Mouse (Mus musculus) heart, embryonic 14.5 days (tissue): Measurements from ENCODE around the gene Sec22b. TPM values are rescaled to one million over a fixed set of nuclear protein-coding genes. Genes with fewer than 3 reads are reported as not detected.

ENCODE experiments used
- ATAC-seq: fragments of 200-750 bp; cut with Nextera tagmentation; 2 replicates; pipeline ENCODE4 v1.8.0; 2017; ENCODE audit warnings: low read depth, moderate TSS enrichment; ENCODE audit not compliant: insufficient number of reproducible peaks, insufficient read depth, low FRiP score
- H3K27ac ChIP-seq, 2 experiments: fragments of 200-500 bp in 1 of 2; fragments of 300-500 bp in 1 of 2; sonication (generic) in 1 of 2; replicated peaks in 1 of 2; 2 replicates each; pipeline ENCODE4 v1.5.1; 2012 to 2014; ENCODE audit warnings: low read depth in 2 of 2, low read length in 2 of 2, control low read depth in 1 of 2, mild to moderate bottlenecking in 1 of 2, mixed read lengths in 1 of 2; ENCODE audit not compliant: control insufficient read depth in 1 of 2, insufficient read depth in 1 of 2
- H3K27me3 ChIP-seq: fragments of 300-500 bp; sonication (generic); 2 replicates; pipeline ENCODE4 v1.6.1; 2014; ENCODE audit warnings: mild to moderate bottlenecking, low read length, control low read depth; ENCODE audit not compliant: control insufficient read depth, insufficient read depth
- H3K36me3 ChIP-seq: fragments of 300-500 bp; sonication (generic); 2 replicates; pipeline ENCODE4 v1.6.1; 2014; ENCODE audit warnings: mild to moderate bottlenecking, control low read depth, low read length, mixed read lengths; ENCODE audit not compliant: control insufficient read depth, insufficient read depth
- H3K4me1 ChIP-seq, 2 experiments: fragments of 200-500 bp in 1 of 2; fragments of 300-500 bp in 1 of 2; sonication (generic) in 1 of 2; 2 replicates each; pipeline ENCODE4 v1.6.1; 2012 to 2014; ENCODE audit warnings: low read length in 2 of 2, control low read depth in 1 of 2, mixed read lengths in 1 of 2; ENCODE audit not compliant: control insufficient read depth in 2 of 2, insufficient read depth in 2 of 2
- H3K4me2 ChIP-seq: fragments of 300-500 bp; sonication (generic); 2 replicates; pipeline ENCODE4 v1.6.1; 2014; ENCODE audit warnings: mild to moderate bottlenecking, low read length
- H3K4me3 ChIP-seq, 2 experiments: fragments of 200-500 bp in 1 of 2; fragments of 300-500 bp in 1 of 2; sonication (generic) in 1 of 2; 2 replicates each; pipeline ENCODE4 v1.5.1; 2012 to 2014; ENCODE audit warnings: low read length in 2 of 2, mild to moderate bottlenecking in 2 of 2, control low read depth in 1 of 2, low read depth in 1 of 2, moderate library complexity in 1 of 2; ENCODE audit not compliant: control insufficient read depth in 1 of 2, insufficient read depth in 1 of 2
- H3K9ac ChIP-seq: fragments of 300-500 bp; sonication (generic); 2 replicates; pipeline ENCODE4 v1.6.1; 2014; ENCODE audit warnings: mild to moderate bottlenecking, low read length
- H3K9me3 ChIP-seq: fragments of 300-500 bp; sonication (generic); 2 replicates; pipeline ENCODE4 v1.6.1; 2016; ENCODE audit warnings: low read length, control low read depth; ENCODE audit not compliant: control insufficient read depth
- WGBS: fragments of 180-500 bp; shearing (Covaris S2); extraction: QIAGEN DNeasy Blood & Tissue Kit; methylation state at CpG from one replicate; pipeline ENCODE4 v1.1.7; 2014; 5-methylcytosine and 5-hydroxymethylcytosine counted together
- polyA plus RNA-seq: library from polyadenylated mRNA; unstranded; fragments of >200 nt; fragmentation: Nextera tagmentation; extraction: Ambion mirVana; gene quantifications from 2 replicates; pipeline ENCODE4 v1.2.1, GENCODE M21; 2014

Sec22b gene
- polyA plus RNA-seq, 1 experiment from 2014 or later = 136 TPM

- no peaks in the 10 kb centered on the region for H3K9me3 ChIP-seq
- WGBS = 45% methylated on average over 12 of the region's 12 CpGs
- H3K4me3 ChIP-seq = no peak overlapping the region
- no peak for ATAC-seq
- H3K27ac ChIP-seq = no peak overlapping the region
- H3K36me3 ChIP-seq = no peaks in the 10 kb centered on the region
- no peaks in the 10 kb centered on the region for H3K27me3 ChIP-seq
- peaks cover 6 to 16% of the 10 kb centered on the region in 2 experiments; a peak in 3 of 4 replicates for H3K4me1 ChIP-seq
- no peak overlapping the region for H3K9ac ChIP-seq
- H3K4me2 ChIP-seq = no peak overlapping the region
Observed at GRCm38 (mm10) chr3:97930141-97930786, 29.3 kb downstream of the Sec22b start.

GRCm38 (mm10) chr3:97930787-97931158 is 29.8 kb downstream of the Sec22b start:
- Histone ChIP-seq H3K4me2 (no peak overlapping the region), H3K9me3 (no peaks in the 10 kb centered on the region), H3K4me1 (peaks cover 6 to 16% of the 10 kb centered on the region in 2 experiments; a peak in 3 of 4 replicates), H3K4me3 (no peak overlapping the region), H3K27ac (no peak overlapping the region), H3K36me3 (no peaks in the 10 kb centered on the region), H3K27me3 (no peaks in the 10 kb centered on the region), H3K9ac (no peak overlapping the region)
- ATAC-seq = no peak
- WGBS = 69% methylated on average over 8 of the region's 8 CpGs

DNA sequence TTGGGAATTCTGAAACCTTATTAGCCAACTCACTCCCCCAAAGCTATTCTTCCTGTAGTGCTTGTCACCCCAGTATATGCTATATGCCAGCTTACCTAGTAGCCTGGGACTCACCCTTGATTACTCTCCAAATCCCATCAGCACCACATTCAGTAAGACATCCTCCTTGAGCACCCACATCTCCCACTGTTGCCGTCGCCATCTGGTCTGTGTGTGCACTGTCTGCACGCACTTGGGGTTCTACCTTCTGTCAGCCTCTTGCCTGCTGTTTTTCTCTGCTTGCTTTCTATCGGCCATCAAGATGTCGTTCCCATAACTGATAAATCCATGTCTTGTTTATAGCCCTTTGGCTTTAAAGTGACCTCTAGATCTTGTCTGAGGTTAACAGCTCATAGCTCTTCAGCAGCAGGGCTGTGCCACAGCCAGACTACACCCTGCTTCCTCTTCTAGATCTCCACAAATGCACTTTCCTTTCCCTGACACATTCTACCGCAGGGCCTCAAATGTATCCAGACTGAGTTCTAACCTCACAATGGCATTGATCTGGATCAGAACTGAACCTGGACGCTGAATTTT is 30.4 kb downstream of the Sec22b start:
- Histone ChIP-seq H3K27ac (no peak overlapping the region), H3K4me1 (peaks cover 6 to 16% of the 10 kb centered on the region in 2 experiments; a peak in 3 of 4 replicates), H3K9ac (no peak overlapping the region), H3K9me3 (no peaks in the 10 kb centered on the region), H3K4me3 (no peak overlapping the region), H3K36me3 (no peaks in the 10 kb centered on the region), H3K27me3 (no peaks in the 10 kb centered on the region), H3K4me2 (no peak overlapping the region)
- ATAC-seq = no peak
- WGBS = 63% methylated on average over 7 of the region's 7 CpGs

DNA sequence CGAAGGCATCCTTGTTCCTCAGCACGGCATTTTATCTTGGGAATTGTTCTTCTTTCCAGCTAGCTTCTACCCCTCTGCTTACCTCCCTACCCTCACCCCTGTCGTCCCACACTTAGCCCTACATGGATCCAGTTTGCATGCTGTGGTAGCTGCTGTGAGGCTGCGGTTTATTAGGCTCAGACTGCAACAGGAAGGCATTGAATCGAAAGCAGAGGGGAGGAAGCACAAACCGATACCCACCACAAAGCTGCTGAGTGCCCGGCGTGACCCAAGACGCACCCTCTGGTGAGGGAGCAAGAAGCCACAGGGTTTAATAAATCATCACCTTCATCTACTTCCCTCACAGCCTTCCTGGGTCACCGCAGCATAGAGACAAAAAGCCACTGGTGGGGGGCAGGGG is 31.1 kb downstream of the Sec22b start:
- H3K27ac ChIP-seq = no peak overlapping the region
- no peaks in the 10 kb centered on the region for H3K36me3 ChIP-seq
- 18% methylated on average over 10 of the region's 10 CpGs for WGBS
- H3K4me1 ChIP-seq = peaks cover 6 to 16% of the 10 kb centered on the region in 2 experiments; a peak in 3 of 4 replicates
- ATAC-seq = no peak
- no peaks in the 10 kb centered on the region for H3K9me3 ChIP-seq
- no peaks in the 10 kb centered on the region for H3K27me3 ChIP-seq
- peak overlapping the region; percentile 39; the same call in 1 of the 2 replicates for H3K9ac ChIP-seq
- peak overlapping the region; percentile 50 for H3K4me2 ChIP-seq
- peak overlapping the region in 1 of 2 experiments; percentile 10; a peak in 1 of 4 replicates for H3K4me3 ChIP-seq

- Histone ChIP-seq H3K27me3 (no peaks in the 10 kb centered on the region), H3K4me1 (peaks cover 6 to 18% of the 10 kb centered on the region in 2 experiments; a peak in 3 of 4 replicates), H3K4me2 (peak overlapping the region; percentile 50), H3K4me3 (no peak overlapping the region), H3K9me3 (no peaks in the 10 kb centered on the region), H3K9ac (no peak overlapping the region), H3K36me3 (no peaks in the 10 kb centered on the region), H3K27ac (no peak overlapping the region)
- WGBS = 37% methylated on average over 11 of the region's 11 CpGs
- ATAC-seq = no peak
Observed at GRCm38 (mm10) chr3:97932771-97933170, 31.8 kb downstream of the Sec22b start.

GRCm38 (mm10) chr3:97933251-97933650 is 32.3 kb downstream of the Sec22b start:
- WGBS = 20% methylated on average over 6 of the region's 6 CpGs
- Histone ChIP-seq H3K27me3 (no peaks in the 10 kb centered on the region), H3K4me3 (no peak overlapping the region), H3K4me2 (peak overlapping the region; percentile 50; the same call in 1 of the 2 replicates), H3K9ac (no peak overlapping the region), H3K36me3 (no peaks in the 10 kb centered on the region), H3K4me1 (peaks cover 6 to 18% of the 10 kb centered on the region in 2 experiments; a peak in 3 of 4 replicates), H3K27ac (no peak overlapping the region), H3K9me3 (no peaks in the 10 kb centered on the region)
- no peak for ATAC-seq

DNA sequence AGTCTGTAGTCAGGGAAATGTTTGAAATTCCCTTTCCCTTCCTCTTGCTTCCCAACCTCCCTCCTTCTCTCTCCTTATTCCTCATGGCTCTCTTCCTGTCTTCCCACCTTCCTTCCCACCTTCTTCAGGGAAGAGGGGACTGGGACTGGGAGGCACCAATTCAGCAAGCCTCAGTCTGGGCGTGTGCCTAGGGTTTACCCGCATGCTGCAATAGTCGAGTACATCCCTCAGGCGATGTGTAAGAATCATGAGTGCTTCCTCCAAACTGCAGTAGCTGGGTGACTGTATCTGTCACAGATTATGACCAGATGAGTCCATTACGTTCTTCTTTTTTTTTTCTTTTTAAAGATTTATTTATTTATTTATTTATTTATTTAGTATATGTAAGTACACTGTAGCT is 32.8 kb downstream of the Sec22b start:
- Histone ChIP-seq H3K4me1 (peaks cover 6 to 18% of the 10 kb centered on the region in 2 experiments; a peak in 3 of 4 replicates), H3K27me3 (no peaks in the 10 kb centered on the region), H3K9ac (no peak overlapping the region), H3K4me3 (no peak overlapping the region), H3K27ac (no peak overlapping the region), H3K4me2 (no peak overlapping the region), H3K9me3 (no peaks in the 10 kb centered on the region), H3K36me3 (no peaks in the 10 kb centered on the region)
- 78% methylated on average over 5 of the region's 5 CpGs for WGBS
- no peak for ATAC-seq
